Mouse (Mus musculus) heart, embryonic 14.5 days (tissue): ENCODE results near the gene Actn4. TPM values are rescaled to one million over a fixed set of nuclear protein-coding genes. Genes with fewer than 3 reads are reported as not detected.

Experiments used
- ATAC-seq: fragments of 200-750 bp; cut with Nextera tagmentation; 2 replicates; pipeline ENCODE4 v1.8.0; 2017; ENCODE audit warnings: low read depth, moderate TSS enrichment; ENCODE audit not compliant: insufficient number of reproducible peaks, insufficient read depth, low FRiP score
- H3K27ac ChIP-seq, 2 experiments: fragments of 200-500 bp in 1 of 2; fragments of 300-500 bp in 1 of 2; sonication (generic) in 1 of 2; replicated peaks in 1 of 2; 2 replicates each; pipeline ENCODE4 v1.5.1; 2012 to 2014; ENCODE audit warnings: low read depth in 2 of 2, low read length in 2 of 2, control low read depth in 1 of 2, mild to moderate bottlenecking in 1 of 2, mixed read lengths in 1 of 2; ENCODE audit not compliant: control insufficient read depth in 1 of 2, insufficient read depth in 1 of 2
- H3K27me3 ChIP-seq: fragments of 300-500 bp; sonication (generic); 2 replicates; pipeline ENCODE4 v1.6.1; 2014; ENCODE audit warnings: mild to moderate bottlenecking, low read length, control low read depth; ENCODE audit not compliant: control insufficient read depth, insufficient read depth
- H3K36me3 ChIP-seq: fragments of 300-500 bp; sonication (generic); 2 replicates; pipeline ENCODE4 v1.6.1; 2014; ENCODE audit warnings: mild to moderate bottlenecking, control low read depth, low read length, mixed read lengths; ENCODE audit not compliant: control insufficient read depth, insufficient read depth
- H3K4me1 ChIP-seq, 2 experiments: fragments of 200-500 bp in 1 of 2; fragments of 300-500 bp in 1 of 2; sonication (generic) in 1 of 2; 2 replicates each; pipeline ENCODE4 v1.6.1; 2012 to 2014; ENCODE audit warnings: low read length in 2 of 2, control low read depth in 1 of 2, mixed read lengths in 1 of 2; ENCODE audit not compliant: control insufficient read depth in 2 of 2, insufficient read depth in 2 of 2
- H3K4me2 ChIP-seq: fragments of 300-500 bp; sonication (generic); 2 replicates; pipeline ENCODE4 v1.6.1; 2014; ENCODE audit warnings: mild to moderate bottlenecking, low read length
- H3K4me3 ChIP-seq, 2 experiments: fragments of 200-500 bp in 1 of 2; fragments of 300-500 bp in 1 of 2; sonication (generic) in 1 of 2; 2 replicates each; pipeline ENCODE4 v1.5.1; 2012 to 2014; ENCODE audit warnings: low read length in 2 of 2, mild to moderate bottlenecking in 2 of 2, control low read depth in 1 of 2, low read depth in 1 of 2, moderate library complexity in 1 of 2; ENCODE audit not compliant: control insufficient read depth in 1 of 2, insufficient read depth in 1 of 2
- H3K9ac ChIP-seq: fragments of 300-500 bp; sonication (generic); 2 replicates; pipeline ENCODE4 v1.6.1; 2014; ENCODE audit warnings: mild to moderate bottlenecking, low read length
- H3K9me3 ChIP-seq: fragments of 300-500 bp; sonication (generic); 2 replicates; pipeline ENCODE4 v1.6.1; 2016; ENCODE audit warnings: low read length, control low read depth; ENCODE audit not compliant: control insufficient read depth
- WGBS: fragments of 180-500 bp; shearing (Covaris S2); extraction: QIAGEN DNeasy Blood & Tissue Kit; methylation state at CpG from one replicate; pipeline ENCODE4 v1.1.7; 2014; 5-methylcytosine and 5-hydroxymethylcytosine counted together
- polyA plus RNA-seq: library from polyadenylated mRNA; unstranded; fragments of >200 nt; fragmentation: Nextera tagmentation; extraction: Ambion mirVana; gene quantifications from 2 replicates; pipeline ENCODE4 v1.2.1, GENCODE M21; 2014

Gene Actn4
- 221 and 228 TPM in 2 replicates for polyA plus RNA-seq

GRCm38 (mm10) chr7:28961927-28962670 lies at the start of gene Actn4:
TSS of gene Actn4 (minus strand) at chr7:28962340.
- Histone ChIP-seq H3K27ac (peak within 1 kb of the TSS; percentile 88 to 89), H3K9ac (peak within 1 kb of the TSS; percentile 99), H3K4me2 (peak within 1 kb of the TSS; percentile 88), H3K27me3 (no peaks in the 10 kb centered on the region), H3K9me3 (no peaks in the 10 kb centered on the region), H3K36me3 (peaks cover 10% of the 10 kb centered on the region; the same call in 1 of the 2 replicates), H3K4me3 (peak within 1 kb of the TSS; percentile 96 to 100), H3K4me1 (peaks cover 9 to 31% of the 10 kb centered on the region in 2 experiments)
- ATAC-seq, result peak; percentile 86
- under 1% methylated on average over 75 of the region's 76 CpGs for WGBS

- WGBS, result 54% methylated on average over 9 of the region's 9 CpGs
- Histone ChIP-seq H3K4me3 (no peak overlapping the region), H3K27me3 (no peaks in the 10 kb centered on the region), H3K9me3 (no peaks in the 10 kb centered on the region), H3K9ac (no peak overlapping the region), H3K4me1 (no peaks in the 10 kb centered on the region), H3K27ac (no peak overlapping the region), H3K36me3 (no peaks in the 10 kb centered on the region), H3K4me2 (no peak overlapping the region)
- no peak for ATAC-seq
Measured at GRCm38 (mm10) chr7:29008714-29009113, 46.6 kb upstream of the Actn4 start.

- H3K27me3 ChIP-seq, result no peaks in the 10 kb centered on the region
Measured at GRCm38 (mm10) chr7:29008171-29008570, 46.0 kb upstream of the Actn4 start.

DNA sequence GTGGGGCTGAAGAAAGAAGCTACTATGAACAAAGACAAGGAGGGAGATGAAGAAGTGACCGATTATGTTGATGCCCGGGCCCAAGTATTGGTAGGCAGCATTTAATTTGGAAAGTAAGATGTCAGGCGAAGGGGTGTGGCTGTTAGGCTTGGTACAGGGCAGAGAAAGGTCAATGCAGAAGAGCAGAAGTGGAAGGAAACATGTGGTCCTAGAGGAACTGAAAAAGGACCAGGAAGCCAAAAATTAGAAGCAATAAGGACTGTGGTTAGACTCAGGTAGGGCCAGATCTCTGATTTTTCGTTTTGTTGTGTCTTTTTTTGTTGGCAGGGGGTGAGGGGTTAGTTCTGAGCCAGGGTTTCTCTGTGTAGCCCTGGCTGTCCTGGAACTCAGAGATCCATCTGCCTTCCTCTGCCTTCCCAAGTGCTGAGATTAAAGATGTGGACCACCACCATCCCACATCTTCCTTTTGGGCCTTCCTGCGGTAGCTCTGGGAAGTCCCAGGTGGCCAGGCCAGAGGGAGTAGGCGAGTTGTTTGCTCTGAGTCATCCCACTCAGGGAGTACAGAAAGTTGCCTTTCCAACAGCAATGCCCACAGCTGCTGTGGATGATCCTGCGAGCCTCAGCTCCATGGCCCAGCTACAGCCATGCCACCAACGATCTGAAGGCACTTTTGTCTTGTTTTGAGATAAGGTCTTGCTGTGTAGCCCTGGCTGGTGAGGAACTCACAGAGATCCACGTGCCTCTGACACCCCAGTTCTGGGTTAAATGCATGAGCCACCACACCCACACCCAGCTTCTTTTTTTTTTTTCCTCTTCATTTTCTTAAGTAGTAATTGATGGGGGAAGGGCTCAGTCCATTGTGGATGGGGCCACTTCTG lies 45.3 kb upstream of the Actn4 start:
- no peak overlapping the region for H3K27ac ChIP-seq
- H3K9ac ChIP-seq, result no peak overlapping the region
- H3K4me3 ChIP-seq, result no peak overlapping the region
- no peaks in the 10 kb centered on the region for H3K36me3 ChIP-seq
- no peak for ATAC-seq
- no peak overlapping the region for H3K4me2 ChIP-seq
- no peaks in the 10 kb centered on the region for H3K9me3 ChIP-seq
- no peaks in the 10 kb centered on the region for H3K27me3 ChIP-seq
- H3K4me1 ChIP-seq, result no peaks in the 10 kb centered on the region
- WGBS, result 67% methylated on average over 9 of the region's 9 CpGs

More at GRCm38 (mm10) chr7:29008171-29008570, 46.0 kb upstream of the Actn4 start:
- Histone ChIP-seq H3K9me3 (no peaks in the 10 kb centered on the region), H3K27ac (no peak overlapping the region), H3K36me3 (no peaks in the 10 kb centered on the region), H3K9ac (no peak overlapping the region), H3K4me2 (no peak overlapping the region), H3K4me3 (no peak overlapping the region), H3K4me1 (no peaks in the 10 kb centered on the region)
- no peak for ATAC-seq
- WGBS, result 89% methylated on average over 10 of the region's 10 CpGs

- peak overlapping the region; percentile 28 to 46 for H3K4me3 ChIP-seq
- H3K9me3 ChIP-seq, result no peaks in the 10 kb centered on the region
- peaks cover 13% of the 10 kb centered on the region for H3K27me3 ChIP-seq
- no peaks in the 10 kb centered on the region for H3K36me3 ChIP-seq
- no peak overlapping the region for H3K27ac ChIP-seq
- peak overlapping the region; percentile 88 for H3K4me2 ChIP-seq
- ATAC-seq, result peak; percentile 30; the same call in 1 of the 2 replicates
- 6% methylated on average over 43 of the region's 43 CpGs for WGBS
- H3K4me1 ChIP-seq, result peaks cover 0 to 5% of the 10 kb centered on the region in 2 experiments; a peak in 2 of 4 replicates
- H3K9ac ChIP-seq, result peak overlapping the region; percentile 62
Measured at GRCm38 (mm10) chr7:29000651-29001605, 38.8 kb upstream of the Actn4 start.

DNA sequence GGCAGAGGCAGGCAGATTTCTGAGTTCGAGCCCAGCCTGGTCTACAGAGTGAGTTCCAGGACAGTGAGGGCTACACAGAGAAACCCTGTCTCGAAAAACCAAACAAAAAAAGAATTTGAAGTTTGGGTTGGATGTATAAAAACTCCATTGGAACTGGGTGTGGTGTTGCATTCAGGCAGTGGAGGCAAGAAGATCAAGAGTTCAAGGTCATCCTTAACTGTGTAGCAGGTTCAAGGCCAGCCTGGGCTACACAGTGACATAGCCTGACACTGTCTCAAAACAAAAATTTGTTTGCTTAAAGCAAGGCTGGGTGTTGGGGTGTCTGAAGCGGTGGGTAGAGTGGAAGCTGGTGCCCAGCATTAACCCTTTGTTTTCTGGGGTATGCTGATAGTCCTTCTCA lies 31.3 kb upstream of the Actn4 start:
- Histone ChIP-seq H3K36me3 (no peaks in the 10 kb centered on the region), H3K27ac (no peak overlapping the region), H3K9me3 (no peaks in the 10 kb centered on the region), H3K4me2 (no peak overlapping the region), H3K4me3 (no peak overlapping the region), H3K9ac (no peak overlapping the region), H3K27me3 (no peaks in the 10 kb centered on the region), H3K4me1 (no peaks in the 10 kb centered on the region)
- WGBS, result 80% methylated on average over 3 of the region's 3 CpGs
- ATAC-seq, result no peak

DNA sequence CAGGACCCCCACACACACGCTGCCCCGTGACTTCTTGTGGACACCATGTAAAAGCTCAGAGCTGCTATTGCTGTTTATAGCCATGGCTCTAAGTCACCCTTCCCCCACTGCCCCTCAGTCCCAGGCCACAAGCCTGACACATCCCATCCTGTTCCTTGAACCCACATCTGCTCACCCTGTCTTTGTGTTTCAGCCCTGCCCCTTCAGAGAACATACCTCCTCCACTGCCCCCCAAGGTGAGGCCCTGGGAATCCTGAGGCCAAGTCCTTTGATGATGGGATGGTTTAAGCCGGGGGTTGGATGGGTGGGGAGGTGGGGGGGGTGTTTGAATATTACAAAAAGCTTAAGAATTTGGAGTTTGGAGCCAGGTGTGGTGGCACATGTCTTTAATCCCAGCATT lies 30.9 kb upstream of the Actn4 start:
- Histone ChIP-seq H3K36me3 (no peaks in the 10 kb centered on the region), H3K27ac (no peak overlapping the region), H3K27me3 (no peaks in the 10 kb centered on the region), H3K4me2 (no peak overlapping the region), H3K4me3 (no peak overlapping the region), H3K4me1 (no peaks in the 10 kb centered on the region), H3K9ac (no peak overlapping the region), H3K9me3 (no peaks in the 10 kb centered on the region)
- no peak for ATAC-seq
- WGBS, result 82% methylated on average over 3 of the region's 3 CpGs
